Mouse (Mus musculus): ENCODE data around the gene Slc2a9. TPM values are rescaled to one million over a fixed set of nuclear protein-coding genes. Genes with fewer than 3 reads are reported as not detected.

Gene Slc2a9
- total and polyA plus RNA-seq, 2 experiments from 2014 or later: 0.93 to 1.3 TPM

DNA sequence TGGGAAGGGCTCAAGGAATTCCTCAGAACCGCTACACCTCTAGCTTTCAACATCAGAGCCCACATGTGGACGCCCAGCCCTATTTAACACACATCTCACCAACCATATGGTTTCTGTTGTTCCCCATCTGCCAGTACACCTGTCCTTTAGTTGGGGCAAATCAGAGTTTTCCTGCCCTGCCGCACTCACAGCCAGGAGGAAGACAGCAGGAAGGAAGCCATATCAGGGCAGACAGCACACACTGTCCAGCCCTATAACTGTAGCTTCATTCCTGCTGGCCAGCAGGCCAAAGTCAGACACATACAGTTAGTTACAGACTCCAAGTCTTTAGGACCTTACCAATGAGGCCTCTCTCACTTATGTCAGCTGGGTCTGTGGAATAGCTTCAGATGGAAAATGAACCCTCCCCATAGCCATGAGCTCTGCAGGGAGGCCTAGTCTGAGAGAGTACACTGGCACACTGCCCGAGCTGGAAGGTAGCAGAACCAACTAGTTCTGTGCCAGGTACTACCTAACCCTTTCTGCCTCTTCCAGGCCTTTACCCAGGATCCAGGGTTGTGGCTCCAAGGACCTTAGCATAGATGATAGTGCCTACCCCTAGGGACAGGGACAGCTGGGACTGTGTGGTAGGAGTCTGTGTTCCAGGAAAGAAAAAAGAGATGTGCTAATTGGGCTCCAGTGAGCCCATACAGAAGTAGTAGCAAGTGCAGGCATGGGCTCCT lies 40.7 kb upstream of the Slc2a9 start:
- Histone ChIP-seq H3K9me3 (ENCODE audit: low read length) (no peaks in the 10 kb centered on the region), H3K4me1 (ENCODE audit: insufficient read depth, low read length) (no peaks in the 10 kb centered on the region), H3K9ac (replicated peaks; ENCODE audit: low read length, poor library complexity, severe bottlenecking) (no peak overlapping the region), H3K36me3 (ENCODE audit: insufficient read depth, low read length) (peaks cover 87% of the 10 kb centered on the region), H3K27ac (ENCODE audit: low read depth, low read length) (no peak overlapping the region), H3K4me2 (ENCODE audit: low read depth, low read length, poor library complexity, severe bottlenecking) (no peak overlapping the region), H3K27me3 (ENCODE audit: insufficient read depth, low read length) (no peaks in the 10 kb centered on the region), H3K4me3 (ENCODE audit: low read depth, low read length) (no peak overlapping the region)
- DNase-seq (ENCODE audit: low spot score) (no peak), ATAC-seq (ENCODE audit: low FRiP score) (no peak)
- WGBS: 90% methylated on average over 4 of the region's 4 CpGs
- TF ChIP-seq CTCF (IDR thresholded peaks at IDR 0.05): no peak

DNA sequence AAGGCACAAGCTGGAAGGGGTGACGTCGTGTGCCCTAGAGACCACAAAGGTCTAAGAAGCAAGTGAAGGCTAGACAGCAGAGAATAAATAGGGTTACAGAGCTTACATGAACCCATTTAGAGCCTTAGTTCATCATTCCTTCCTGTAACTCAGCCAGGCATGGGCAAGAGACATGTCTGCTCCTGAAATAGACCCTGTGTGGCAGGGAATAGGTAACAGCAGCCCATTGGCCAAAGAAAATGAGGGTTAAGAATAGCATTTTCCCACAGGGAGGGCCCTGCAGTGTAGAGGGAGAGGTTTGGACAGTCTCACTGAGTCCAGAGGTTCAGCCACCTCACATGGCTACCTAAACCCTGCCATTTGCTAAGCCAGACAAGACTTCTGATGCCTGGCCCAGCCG lies 38.8 kb upstream of the Slc2a9 start:
- ATAC-seq (ENCODE audit: low FRiP score) (no peak), DNase-seq (ENCODE audit: low spot score) (no peak)
- no peak overlapping the region for H3K27ac ChIP-seq (ENCODE audit: low read depth, low read length)
- no peak overlapping the region for H3K4me2 ChIP-seq (ENCODE audit: low read depth, low read length, poor library complexity, severe bottlenecking)
- H3K4me3 ChIP-seq (ENCODE audit: low read depth, low read length): no peak overlapping the region
- H3K4me1 ChIP-seq (ENCODE audit: insufficient read depth, low read length): no peaks in the 10 kb centered on the region
- H3K27me3 ChIP-seq (ENCODE audit: insufficient read depth, low read length): no peaks in the 10 kb centered on the region
- WGBS: 95% methylated on average over 3 of the region's 3 CpGs
- no peak for TF ChIP-seq CTCF (IDR thresholded peaks at IDR 0.05)
- no peaks in the 10 kb centered on the region for H3K9me3 ChIP-seq (ENCODE audit: low read length)
- H3K9ac ChIP-seq (replicated peaks; ENCODE audit: low read length, poor library complexity, severe bottlenecking): no peak overlapping the region
- peaks cover 87% of the 10 kb centered on the region for H3K36me3 ChIP-seq (ENCODE audit: insufficient read depth, low read length)

DNA sequence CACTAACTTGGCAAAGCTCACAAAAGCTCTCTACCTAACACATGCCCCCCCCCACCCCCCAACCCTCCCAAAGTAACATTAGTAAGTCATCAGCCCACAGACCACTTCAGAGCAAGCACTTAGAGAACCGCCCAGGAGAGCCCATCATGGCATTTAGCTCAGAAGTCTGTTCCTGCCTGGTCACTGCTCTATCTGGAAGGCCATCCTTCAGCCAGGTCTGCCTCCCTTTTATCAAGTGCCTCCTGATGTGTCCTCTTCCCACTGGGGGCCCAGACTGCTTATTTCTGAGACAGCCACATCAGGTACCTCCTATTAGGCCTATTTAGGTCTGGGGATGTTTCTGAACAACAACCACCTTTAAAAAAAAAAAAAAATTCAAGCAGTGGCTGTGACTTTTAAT lies 38.0 kb upstream of the Slc2a9 start:
- H3K9me3 ChIP-seq (ENCODE audit: low read length): no peaks in the 10 kb centered on the region
- ATAC-seq (ENCODE audit: low FRiP score) (no peak), DNase-seq (ENCODE audit: low spot score) (no peak)
- TF ChIP-seq CTCF (IDR thresholded peaks at IDR 0.05): no peak
- no peak overlapping the region for H3K27ac ChIP-seq (ENCODE audit: low read depth, low read length)
- H3K4me1 ChIP-seq (ENCODE audit: insufficient read depth, low read length): no peaks in the 10 kb centered on the region
- no peak overlapping the region for H3K4me2 ChIP-seq (ENCODE audit: low read depth, low read length, poor library complexity, severe bottlenecking)
- H3K4me3 ChIP-seq (ENCODE audit: low read depth, low read length): no peak overlapping the region
- H3K36me3 ChIP-seq (ENCODE audit: insufficient read depth, low read length): peaks cover 87% of the 10 kb centered on the region
- no peaks in the 10 kb centered on the region for H3K27me3 ChIP-seq (ENCODE audit: insufficient read depth, low read length)
- H3K9ac ChIP-seq (replicated peaks; ENCODE audit: low read length, poor library complexity, severe bottlenecking): no peak overlapping the region
- 100% methylated on average over 1 of the region's 1 CpGs for WGBS

DNA sequence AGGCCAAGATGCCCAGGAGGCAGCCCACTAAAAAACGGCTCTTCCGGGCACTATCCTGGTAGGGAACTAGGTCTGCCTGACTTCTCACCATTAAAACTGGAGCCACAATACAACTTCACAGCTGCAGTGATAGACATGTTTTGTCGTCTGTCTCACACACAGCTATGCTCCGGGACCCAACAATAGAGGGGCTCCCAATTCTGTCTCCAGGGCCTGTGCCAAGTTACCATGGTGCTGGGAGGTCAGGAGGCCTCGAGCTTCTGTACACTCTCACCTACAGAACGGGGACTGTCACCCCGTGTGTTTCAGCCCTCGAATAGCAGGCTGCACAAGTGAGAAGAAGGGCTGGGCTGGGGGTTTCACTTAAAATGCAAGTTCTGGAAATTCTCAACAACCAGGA lies 35.6 kb upstream of the Slc2a9 start:
- 74% methylated on average over 8 of the region's 8 CpGs for WGBS
- Histone ChIP-seq H3K27me3 (ENCODE audit: insufficient read depth, low read length) (no peaks in the 10 kb centered on the region), H3K4me2 (ENCODE audit: low read depth, low read length, poor library complexity, severe bottlenecking) (no peak overlapping the region), H3K4me1 (ENCODE audit: insufficient read depth, low read length) (no peaks in the 10 kb centered on the region), H3K27ac (ENCODE audit: low read depth, low read length) (no peak overlapping the region), H3K9ac (replicated peaks; ENCODE audit: low read length, poor library complexity, severe bottlenecking) (no peak overlapping the region), H3K9me3 (ENCODE audit: low read length) (no peaks in the 10 kb centered on the region), H3K36me3 (ENCODE audit: insufficient read depth, low read length) (peaks cover 82% of the 10 kb centered on the region), H3K4me3 (ENCODE audit: low read depth, low read length) (no peak overlapping the region)
- DNase-seq (ENCODE audit: low spot score) (no peak), ATAC-seq (ENCODE audit: low FRiP score) (no peak; the same call in 1 of the 2 replicates)
- TF ChIP-seq CTCF (IDR thresholded peaks at IDR 0.05): no peak

DNA sequence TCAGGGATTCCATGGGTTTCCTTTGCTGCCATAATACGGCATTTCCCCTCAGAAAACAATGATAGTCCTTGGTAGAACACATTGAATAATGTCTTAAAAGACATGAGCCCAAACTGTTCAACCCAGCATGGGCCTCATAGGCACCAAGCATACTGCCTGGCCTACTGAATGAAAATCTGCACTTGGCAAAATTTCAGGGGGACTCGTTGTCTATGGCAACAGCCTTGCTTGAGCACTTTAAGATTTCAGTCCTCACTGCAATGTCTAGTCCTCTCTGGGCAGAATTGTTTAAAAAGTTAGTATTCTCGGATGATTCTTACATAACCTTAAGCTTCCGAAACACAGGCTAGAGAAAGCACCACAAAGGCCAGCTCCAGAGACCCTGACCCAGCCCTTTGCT lies 34.9 kb upstream of the Slc2a9 start:
- WGBS: 76% methylated on average over 4 of the region's 4 CpGs
- no peak overlapping the region for H3K4me2 ChIP-seq (ENCODE audit: low read depth, low read length, poor library complexity, severe bottlenecking)
- 0 out of 2 replicates have a peak, but pooled peaks have one; percentile 38 for ATAC-seq (ENCODE audit: low FRiP score)

DNA sequence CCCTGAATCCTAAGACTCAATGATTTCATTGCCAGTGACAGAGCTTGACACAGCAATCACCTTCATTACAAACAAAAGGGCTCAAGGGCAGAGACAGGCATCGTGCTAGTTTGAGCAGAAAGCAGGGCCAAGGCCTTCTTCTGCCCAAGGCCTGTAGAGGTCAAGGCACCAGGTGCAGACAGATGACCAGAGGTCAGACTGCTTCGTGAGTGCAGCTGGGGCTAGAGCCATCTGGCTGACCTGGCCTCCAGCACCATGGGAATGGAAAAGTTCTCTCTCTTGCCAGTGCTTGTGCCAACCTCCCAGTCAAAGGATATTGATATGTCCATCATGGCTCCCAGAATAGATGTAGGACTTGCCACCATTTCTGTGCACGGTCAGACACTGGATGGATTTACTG lies 33.9 kb upstream of the Slc2a9 start:
- 86% methylated on average over 3 of the region's 3 CpGs for WGBS
- Histone ChIP-seq H3K4me3 (ENCODE audit: low read depth, low read length) (no peak overlapping the region), H3K4me1 (ENCODE audit: insufficient read depth, low read length) (no peaks in the 10 kb centered on the region), H3K27me3 (ENCODE audit: insufficient read depth, low read length) (no peaks in the 10 kb centered on the region), H3K9me3 (ENCODE audit: low read length) (no peaks in the 10 kb centered on the region), H3K27ac (ENCODE audit: low read depth, low read length) (no peak overlapping the region), H3K4me2 (ENCODE audit: low read depth, low read length, poor library complexity, severe bottlenecking) (no peak overlapping the region), H3K36me3 (ENCODE audit: insufficient read depth, low read length) (peaks cover 84% of the 10 kb centered on the region), H3K9ac (replicated peaks; ENCODE audit: low read length, poor library complexity, severe bottlenecking) (no peak overlapping the region)
- ATAC-seq (ENCODE audit: low FRiP score): no peak
- no peak for TF ChIP-seq CTCF (IDR thresholded peaks at IDR 0.05)
- no peak for DNase-seq (ENCODE audit: low spot score)

More for the DNA sequence above, 34.9 kb upstream of the Slc2a9 start:
- Histone ChIP-seq H3K27me3 (ENCODE audit: insufficient read depth, low read length) (no peaks in the 10 kb centered on the region), H3K4me1 (ENCODE audit: insufficient read depth, low read length) (no peaks in the 10 kb centered on the region), H3K27ac (ENCODE audit: low read depth, low read length) (no peak overlapping the region), H3K4me3 (ENCODE audit: low read depth, low read length) (no peak overlapping the region), H3K9ac (replicated peaks; ENCODE audit: low read length, poor library complexity, severe bottlenecking) (no peak overlapping the region), H3K36me3 (ENCODE audit: insufficient read depth, low read length) (peaks cover 82% of the 10 kb centered on the region), H3K9me3 (ENCODE audit: low read length) (no peaks in the 10 kb centered on the region)
- no peak for TF ChIP-seq CTCF (IDR thresholded peaks at IDR 0.05)
- peak; percentile 73 for DNase-seq (ENCODE audit: low spot score)
